Mouse (Mus musculus) layer of hippocampus, adult 2 months (tissue): ENCODE results near the gene Enah. TPM values are rescaled to one million over a fixed set of nuclear protein-coding genes. Genes with fewer than 3 reads are reported as not detected.

Experiments used
- DNase-seq, 2 experiments: peaks; one replicate each; pipeline ENCODE4 v3.0.0; 2022; ENCODE audit warnings: low spot score in 2 of 2
- H3K27ac ChIP-seq: fragments of 200-600 bp; 2 replicates; pipeline ENCODE4 v1.8.1; 2022
- H3K4me3 ChIP-seq: fragments of 200-600 bp; 2 replicates; pipeline ENCODE4 v1.8.1; 2022; ENCODE audit warnings: mild to moderate bottlenecking
- CTCF ChIP-seq: fragments of 200-600 bp; conservative IDR thresholded peaks from 2 replicates; pipeline ENCODE4 v1.8.1; 2022; ENCODE audit warnings: antibody characterized with exemption, mild to moderate bottlenecking, moderate library complexity
- long read RNA-seq, 2 experiments: library from polyadenylated mRNA; stranded (forward); transcript quantifications; one replicate each; pipeline ENCODE4 v2.0.0; 2021; ENCODE audit warnings: borderline mapping rate in 2 of 2
- total RNA-seq, 2 experiments: library from RNA; stranded (reverse); gene quantifications; 2 replicates each; pipeline ENCODE4 v1.2.3; 2021

Enah gene
- total RNA-seq: 100 to 1,000 TPM; 192 to 203 TPM
- long read RNA-seq, experiment 1, full-length matches to known transcripts: 6 of 28 reads
- long read RNA-seq, experiment 1, partial matches to known transcripts: 3 of 28 reads
- long read RNA-seq, experiment 1, other reads (novel, unspliced or antisense): 19 of 28 reads
- long read RNA-seq, experiment 2, full-length matches to known transcripts: 5 of 25 reads
- long read RNA-seq, experiment 2, partial matches to known transcripts: 5 of 25 reads
- long read RNA-seq, experiment 2, other reads (novel, unspliced or antisense): 15 of 25 reads

GRCm38 (mm10) chr1:182019926-182020801, at the start of gene Enah:
Gene Enah (minus strand): TSS chr1:182019990.
- TF ChIP-seq CTCF: no peak
- peak within 1 kb of the TSS; percentile 95 for H3K27ac ChIP-seq
- H3K4me3 ChIP-seq: peak within 1 kb of the TSS; percentile 98
- DNase-seq: peak; percentile 56 to 76

- TF ChIP-seq CTCF: no peak
- no peak overlapping the region for H3K27ac ChIP-seq
- no peak overlapping the region for H3K4me3 ChIP-seq
- no peak for DNase-seq
These were observed 48.3 kb upstream of the Enah start for GRCm38 (mm10) chr1:182068136-182068535.

GRCm38 (mm10) chr1:182066527-182067465, 47.0 kb upstream of the Enah start:
- H3K4me3 ChIP-seq: no peak overlapping the region
- DNase-seq: no peak

GRCm38 (mm10) chr1:182063716-182064115, 43.9 kb upstream of the Enah start:
- no peak overlapping the region for H3K27ac ChIP-seq
- no peak for DNase-seq
- no peak overlapping the region for H3K4me3 ChIP-seq
- TF ChIP-seq CTCF: no peak

More at GRCm38 (mm10) chr1:182066527-182067465, 47.0 kb upstream of the Enah start:
- no peak overlapping the region for H3K27ac ChIP-seq
- TF ChIP-seq CTCF: no peak

- Histone ChIP-seq H3K4me3 (no peak overlapping the region), H3K27ac (no peak overlapping the region)
- no peak for DNase-seq
- TF ChIP-seq CTCF: no peak
These were observed 43.0 kb upstream of the Enah start for GRCm38 (mm10) chr1:182062801-182063200.

- H3K4me3 ChIP-seq: no peak overlapping the region
- no peak for TF ChIP-seq CTCF
These were observed 41.4 kb upstream of the Enah start for GRCm38 (mm10) chr1:182061203-182061602.

GRCm38 (mm10) chr1:182059806-182060205, 40.0 kb upstream of the Enah start:
- H3K27ac ChIP-seq: no peak overlapping the region
- TF ChIP-seq CTCF: no peak
- no peak overlapping the region for H3K4me3 ChIP-seq
- no peak for DNase-seq

More at GRCm38 (mm10) chr1:182061203-182061602, 41.4 kb upstream of the Enah start:
- H3K27ac ChIP-seq: no peak overlapping the region
- no peak for DNase-seq

- no peak for TF ChIP-seq CTCF
- Histone ChIP-seq H3K27ac (no peak overlapping the region), H3K4me3 (no peak overlapping the region)
- DNase-seq: no peak
These were observed 38.2 kb upstream of the Enah start for GRCm38 (mm10) chr1:182057998-182058397.

GRCm38 (mm10) chr1:182055122-182055521, 35.3 kb upstream of the Enah start:
- H3K27ac ChIP-seq: no peak overlapping the region
- no peak overlapping the region for H3K4me3 ChIP-seq
- DNase-seq: no peak
- TF ChIP-seq CTCF: no peak

GRCm38 (mm10) chr1:182054651-182055050, 34.9 kb upstream of the Enah start:
- Histone ChIP-seq H3K4me3 (no peak overlapping the region), H3K27ac (no peak overlapping the region)
- DNase-seq: no peak
- no peak for TF ChIP-seq CTCF

- H3K4me3 ChIP-seq: no peak overlapping the region
- H3K27ac ChIP-seq: no peak overlapping the region
- TF ChIP-seq CTCF: no peak
- DNase-seq: no peak
These were observed 33.2 kb upstream of the Enah start for GRCm38 (mm10) chr1:182052973-182053372.

- TF ChIP-seq CTCF: no peak
- DNase-seq: no peak
- H3K4me3 ChIP-seq: no peak overlapping the region
- H3K27ac ChIP-seq: no peak overlapping the region
These were observed 32.6 kb upstream of the Enah start for GRCm38 (mm10) chr1:182052385-182052784.
